Mouse (Mus musculus): ENCODE measurements around the gene Nkd2.

DNA sequence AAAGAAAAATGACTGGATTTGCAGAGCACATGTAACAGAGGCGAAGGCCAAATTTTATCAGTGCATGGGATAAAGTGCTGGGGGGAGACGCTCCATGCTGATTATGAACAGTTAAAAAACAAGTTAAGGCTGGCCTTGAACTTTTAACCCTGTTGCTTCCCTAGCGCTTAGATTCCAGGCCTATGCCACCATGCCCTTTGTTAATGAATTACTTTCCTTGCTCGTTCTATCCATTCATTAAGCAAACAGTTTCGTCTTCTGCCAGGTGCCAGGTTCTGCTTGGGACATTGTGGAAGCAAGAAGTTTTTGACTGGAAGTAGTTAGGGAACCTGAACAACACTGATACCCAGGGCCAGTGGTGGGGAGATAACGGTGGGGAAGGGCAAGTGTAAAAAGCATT, 23.7 kb downstream of the Nkd2 start:
- TF ChIP-seq CTCF (IDR thresholded peaks at IDR 0.05), result no peak
- TF ChIP-seq POLR2A (IDR thresholded peaks at IDR 0.05; ENCODE audit: insufficient read depth, low read depth, low read length), result no peak
- no peak for TF ChIP-seq EP300 (IDR thresholded peaks at IDR 0.05; ENCODE audit: insufficient read depth, low read depth, low read length)
